Mouse (Mus musculus): ENCODE measurements around the gene Lgr5. TPM values are rescaled to one million over a fixed set of nuclear protein-coding genes. Genes with fewer than 3 reads are reported as not detected.

The Lgr5 gene
- total RNA-seq, 2 experiments from 2014 or later = 2.8 to 3.6 TPM

- intact Hi-C loops (cut with DNase I) = no loop called here
- no peak for DNase-seq (ENCODE audit: low spot score in 2 of 2)
Observed at GRCm38 (mm10) chr10:115520200-115521080, 67.1 kb downstream of the Lgr5 start.

- DNase-seq (ENCODE audit: low spot score in 2 of 2) = no peak
- intact Hi-C loops (cut with DNase I) = no loop called here
Observed at GRCm38 (mm10) chr10:115518845-115519244, 68.7 kb downstream of the Lgr5 start.

- intact Hi-C loops (cut with DNase I) = no loop called here
- DNase-seq (ENCODE audit: low spot score in 2 of 2) = peak in 1 of 2 experiments; percentile 8
Observed at GRCm38 (mm10) chr10:115515503-115515902, 72.1 kb downstream of the Lgr5 start.

GRCm38 (mm10) chr10:115510959-115511358 is 76.6 kb downstream of the Lgr5 start:
- no peak for DNase-seq (ENCODE audit: low spot score in 2 of 2)
- intact Hi-C loops (cut with DNase I) = no loop called here

- no peak for DNase-seq (ENCODE audit: low spot score in 2 of 2)
Observed at GRCm38 (mm10) chr10:115505631-115506239, 81.8 kb downstream of the Lgr5 start.

GRCm38 (mm10) chr10:115505155-115505554 is 82.4 kb downstream of the Lgr5 start:
- no peak for DNase-seq (ENCODE audit: low spot score in 2 of 2)
- intact Hi-C loops (cut with DNase I) = no loop called here

More at GRCm38 (mm10) chr10:115505631-115506239, 81.8 kb downstream of the Lgr5 start:
- intact Hi-C loops (cut with DNase I) = no loop called here

GRCm38 (mm10) chr10:115493778-115494141 is 93.8 kb downstream of the Lgr5 start:
- intact Hi-C loops (cut with DNase I) = no loop called here
- no peak for DNase-seq (ENCODE audit: low spot score in 2 of 2)

GRCm38 (mm10) chr10:115492956-115493777 is 94.4 kb downstream of the Lgr5 start:
- no peak for DNase-seq (ENCODE audit: low spot score in 2 of 2)
- intact Hi-C loops (cut with DNase I) = no loop called here

- no peak for DNase-seq (ENCODE audit: low spot score in 2 of 2)
- intact Hi-C loops (cut with DNase I) = no loop called here
Observed at GRCm38 (mm10) chr10:115491803-115492510, 95.6 kb downstream of the Lgr5 start.

GRCm38 (mm10) chr10:115485602-115486001 is 102.0 kb downstream of the Lgr5 start:
- intact Hi-C loops (cut with DNase I) = no loop called here

GRCm38 (mm10) chr10:115484660-115485059 is 102.9 kb downstream of the Lgr5 start:
- no peak for DNase-seq (ENCODE audit: low spot score in 2 of 2)
- intact Hi-C loops (cut with DNase I) = no loop called here

More at GRCm38 (mm10) chr10:115485602-115486001, 102.0 kb downstream of the Lgr5 start:
- DNase-seq (ENCODE audit: low spot score in 2 of 2) = no peak

GRCm38 (mm10) chr10:115478441-115479141 is 109.0 kb downstream of the Lgr5 start:
- intact Hi-C loops (cut with DNase I) = loop anchor here (10.0 kb wide), 1 partner anchor 106 kb away; the partner anchor contains the start of gene Lgr5
- no peak for DNase-seq (ENCODE audit: low spot score in 2 of 2)

GRCm38 (mm10) chr10:115476506-115476905 is 111.1 kb downstream of the Lgr5 start:
- no peak for DNase-seq (ENCODE audit: low spot score in 2 of 2)
- intact Hi-C loops (cut with DNase I) = loop anchor here (10.0 kb wide), 1 partner anchor 108 kb away; the partner anchor contains the start of gene Lgr5

GRCm38 (mm10) chr10:115475000-115475550 is 112.5 kb downstream of the Lgr5 start:
- intact Hi-C loops (cut with DNase I) = loop anchor here (10.0 kb wide), 1 partner anchor 110 kb away; the partner anchor contains the start of gene Lgr5
- no peak for DNase-seq (ENCODE audit: low spot score in 2 of 2)

GRCm38 (mm10) chr10:115473213-115473961 is 114.2 kb downstream of the Lgr5 start:
- no peak for DNase-seq (ENCODE audit: low spot score in 2 of 2)
- intact Hi-C loops (cut with DNase I) = loop anchor here (10.0 kb wide), 1 partner anchor 111 kb away; the partner anchor contains the start of gene Lgr5

GRCm38 (mm10) chr10:115470621-115471334 is 116.8 kb downstream of the Lgr5 start:
- DNase-seq (ENCODE audit: low spot score in 2 of 2) = no peak
- intact Hi-C loops (cut with DNase I) = loop anchor here (10.0 kb wide), 1 partner anchor 114 kb away; the partner anchor contains the start of gene Lgr5

GRCm38 (mm10) chr10:115469040-115469439 is 118.5 kb downstream of the Lgr5 start:
- intact Hi-C loops (cut with DNase I) = no loop called here
- DNase-seq (ENCODE audit: low spot score in 2 of 2) = no peak

Measured in left cerebral cortex, postnatal 14 days (tissue).